Mouse (Mus musculus): ENCODE results near the gene Atp6v1g2. TPM values are rescaled to one million over a fixed set of nuclear protein-coding genes. Genes with fewer than 3 reads are reported as not detected.

Atp6v1g2 gene
- total RNA-seq (2014; fragmentation: Nextera tagmentation) (3.0 and 5.0 TPM in 2 replicates), total RNA-seq (2017) (3.2 TPM in 2 replicates), polyA plus RNA-seq (2012) (2.4 and 2.8 TPM in 2 replicates)

- Histone ChIP-seq H3K9me3 (replicated peaks) (no peaks in the 10 kb centered on the region), H3K4me1 (ENCODE audit: insufficient read depth, low read depth, low read length) (peaks cover 57% of the 10 kb centered on the region), H3K27me3 (ENCODE audit: insufficient read depth, low read length) (no peaks in the 10 kb centered on the region), H3K36me3 (replicated peaks) (peaks cover 76% of the 10 kb centered on the region), H3K4me3 (ENCODE audit: low read depth, low read length) (peak within 1 kb of the TSS; percentile 86)
- TF ChIP-seq TAL1 (conservative IDR thresholded peaks at IDR 0.05; ENCODE audit: low read depth, low read length) (no peak), GATA1 (IDR thresholded peaks at IDR 0.05; ENCODE audit: borderline replicate concordance, low read length) (no peak)
- DNase-seq (ENCODE audit: low spot score) (no peak), ATAC-seq (ENCODE audit: extremely low read depth, insufficient number of reproducible peaks, low FRiP score, poor library complexity, severe bottlenecking) (no peak)
Observed at GRCm38 (mm10) chr17:35233114-35233980, at the start of gene Atp6v1g2. Gene Atp6v1g2 (plus strand): TSS chr17:35233660.

- ATAC-seq (ENCODE audit: extremely low read depth, insufficient number of reproducible peaks, low FRiP score, poor library complexity, severe bottlenecking) (0 out of 2 replicates have a peak, but pooled peaks have one; percentile 19), DNase-seq (ENCODE audit: low spot score) (peak; percentile 72)
- Histone ChIP-seq H3K36me3 (replicated peaks) (peaks cover 15% of the 10 kb centered on the region), H3K4me3 (ENCODE audit: low read depth, low read length) (peak overlapping the region; percentile 66), H3K27me3 (ENCODE audit: insufficient read depth, low read length) (no peaks in the 10 kb centered on the region), H3K4me1 (ENCODE audit: insufficient read depth, low read depth, low read length) (peaks cover 62% of the 10 kb centered on the region), H3K9me3 (replicated peaks) (no peaks in the 10 kb centered on the region)
- TF ChIP-seq POLR2AphosphoS5 (IDR thresholded peaks at IDR 0.05; ENCODE audit: insufficient replicate concordance, low read depth, low read length) (no peak), GATA1 (IDR thresholded peaks at IDR 0.05; ENCODE audit: borderline replicate concordance, low read length) (no peak), GATA2 (IDR thresholded peaks at IDR 0.05; ENCODE audit: borderline replicate concordance, low read depth, low read length) (no peak), TAL1 (conservative IDR thresholded peaks at IDR 0.05; ENCODE audit: low read depth, low read length) (no peak)
Observed at GRCm38 (mm10) chr17:35185639-35186611, 47.5 kb upstream of the Atp6v1g2 start.

- peak overlapping the region; percentile 66 for H3K4me3 ChIP-seq (ENCODE audit: low read depth, low read length)
- peaks cover 63% of the 10 kb centered on the region for H3K4me1 ChIP-seq (ENCODE audit: insufficient read depth, low read depth, low read length)
- H3K9me3 ChIP-seq (replicated peaks), result no peaks in the 10 kb centered on the region
- peak; percentile 24; the same call in 1 of the 2 replicates for ATAC-seq (ENCODE audit: extremely low read depth, insufficient number of reproducible peaks, low FRiP score, poor library complexity, severe bottlenecking)
- no peaks in the 10 kb centered on the region for H3K27me3 ChIP-seq (ENCODE audit: insufficient read depth, low read length)
- DNase-seq (ENCODE audit: low spot score), result no peak
- no peak for TF ChIP-seq GATA1 (IDR thresholded peaks at IDR 0.05; ENCODE audit: borderline replicate concordance, low read length)
- TF ChIP-seq TAL1 (conservative IDR thresholded peaks at IDR 0.05; ENCODE audit: low read depth, low read length), result no peak
- no peak for TF ChIP-seq POLR2AphosphoS5 (IDR thresholded peaks at IDR 0.05; ENCODE audit: insufficient replicate concordance, low read depth, low read length)
- no peak for TF ChIP-seq CTCF (IDR thresholded peaks at IDR 0.05; ENCODE audit: low read depth, low read length)
- peaks cover 15% of the 10 kb centered on the region for H3K36me3 ChIP-seq (replicated peaks)
Observed at GRCm38 (mm10) chr17:35186681-35187080, 46.8 kb upstream of the Atp6v1g2 start.

GRCm38 (mm10) chr17:35187345-35187744 lies 46.1 kb upstream of the Atp6v1g2 start:
- H3K27me3 ChIP-seq (ENCODE audit: insufficient read depth, low read length), result no peaks in the 10 kb centered on the region
- peak overlapping the region; percentile 60; the same call in 1 of the 2 replicates for H3K4me3 ChIP-seq (ENCODE audit: low read depth, low read length)
- ATAC-seq (ENCODE audit: extremely low read depth, insufficient number of reproducible peaks, low FRiP score, poor library complexity, severe bottlenecking), result no peak
- peaks cover 15% of the 10 kb centered on the region for H3K36me3 ChIP-seq (replicated peaks)
- peaks cover 66% of the 10 kb centered on the region for H3K4me1 ChIP-seq (ENCODE audit: insufficient read depth, low read depth, low read length)
- TF ChIP-seq POLR2AphosphoS5 (IDR thresholded peaks at IDR 0.05; ENCODE audit: insufficient replicate concordance, low read depth, low read length), result no peak
- TF ChIP-seq GATA1 (IDR thresholded peaks at IDR 0.05; ENCODE audit: borderline replicate concordance, low read length), result no peak
- TF ChIP-seq GATA2 (IDR thresholded peaks at IDR 0.05; ENCODE audit: borderline replicate concordance, low read depth, low read length), result no peak
- TF ChIP-seq CTCF (IDR thresholded peaks at IDR 0.05; ENCODE audit: low read depth, low read length), result no peak
- TF ChIP-seq TAL1 (conservative IDR thresholded peaks at IDR 0.05; ENCODE audit: low read depth, low read length), result no peak
- DNase-seq (ENCODE audit: low spot score), result no peak
- no peaks in the 10 kb centered on the region for H3K9me3 ChIP-seq (replicated peaks)

- Histone ChIP-seq H3K27me3 (ENCODE audit: insufficient read depth, low read length) (no peaks in the 10 kb centered on the region), H3K4me3 (ENCODE audit: low read depth, low read length) (peak within 1 kb of the TSS; percentile 60), H3K4me1 (ENCODE audit: insufficient read depth, low read depth, low read length) (peaks cover 68% of the 10 kb centered on the region), H3K9me3 (replicated peaks) (no peaks in the 10 kb centered on the region), H3K36me3 (replicated peaks) (peaks cover 15% of the 10 kb centered on the region)
- 0 out of 2 replicates have a peak, but pooled peaks have one; percentile 32 for ATAC-seq (ENCODE audit: extremely low read depth, insufficient number of reproducible peaks, low FRiP score, poor library complexity, severe bottlenecking)
- DNase-seq (ENCODE audit: low spot score), result no peak
- TF ChIP-seq GATA1 (IDR thresholded peaks at IDR 0.05; ENCODE audit: borderline replicate concordance, low read length), result no peak
- TF ChIP-seq CTCF (IDR thresholded peaks at IDR 0.05; ENCODE audit: low read depth, low read length), result no peak
- no peak for TF ChIP-seq POLR2AphosphoS5 (IDR thresholded peaks at IDR 0.05; ENCODE audit: insufficient replicate concordance, low read depth, low read length)
- no peak for TF ChIP-seq GATA2 (IDR thresholded peaks at IDR 0.05; ENCODE audit: borderline replicate concordance, low read depth, low read length)
- no peak for TF ChIP-seq TAL1 (conservative IDR thresholded peaks at IDR 0.05; ENCODE audit: low read depth, low read length)
Observed at GRCm38 (mm10) chr17:35187959-35188610, 45.4 kb upstream of the Atp6v1g2 start, which contains the start of gene Lst1. Gene Lst1 (minus strand): TSS chr17:35188439.

Data from G1E (cell line).